Mouse (Mus musculus) heart, adult 8-10 months (tissue): ENCODE measurements around the gene Gm17467. TPM values are rescaled to one million over a fixed set of nuclear protein-coding genes. Genes with fewer than 3 reads are reported as not detected.
"Not testable (repeated sequence)": the region's sequence is repeated elsewhere in the genome, so short reads cannot be mapped to it uniquely, and the experiment has no call there.

ENCODE experiments used
- DNase-seq: peaks from one replicate; pipeline ENCODE4 v3.0.0; 2022; ENCODE audit warnings: low spot score
- total RNA-seq, 4 experiments: library from RNA; stranded (reverse); gene quantifications; 2 replicates each; pipeline ENCODE4 v1.2.4; 2022

The Gm17467 gene
- not detected for total RNA-seq

DNA sequence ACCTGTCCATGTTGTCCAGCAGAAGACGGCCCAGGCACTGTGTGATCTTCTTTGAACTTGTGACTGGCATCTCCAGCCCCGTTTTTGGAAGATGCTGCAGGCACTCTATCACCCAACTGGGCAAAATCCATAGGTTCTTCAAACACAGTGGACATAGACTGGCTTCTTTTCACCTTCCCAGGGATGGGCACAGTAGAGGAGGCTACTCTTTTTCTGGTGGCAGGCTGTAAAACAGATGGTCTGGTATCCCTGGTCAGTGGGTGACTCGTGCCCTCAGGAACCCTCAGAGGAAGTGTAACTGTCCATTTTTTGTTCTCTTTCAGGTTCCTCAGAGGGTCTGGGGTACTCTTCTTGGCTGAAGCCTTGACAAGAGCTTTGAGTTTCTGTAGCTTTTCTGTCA, at the start of gene Gm17467:
Gene Gm17467, minus strand, starts transcription at position 101 of the 400 bp plus-strand sequence.
- DNase-seq: not testable (repeated sequence)

Other genes with a start within 250 kb of the Gm17467 start
- under 1 TPM in 2 of 4 experiments, not detected in 2; 0.56 to 0.65 TPM for gene Cldn34c2, start 123.1 kb downstream of the Gm17467 start, total RNA-seq
- gene Cldn34c3, start 88.9 kb upstream of the Gm17467 start, total RNA-seq: not detected